Mouse (Mus musculus): Measurements from ENCODE around the gene Hoxd11. TPM values are rescaled to one million over a fixed set of nuclear protein-coding genes. Genes with fewer than 3 reads are reported as not detected.
A peak's percentile ranks its signal among the peaks of the same experiment; 100 is the strongest.

The Hoxd11 gene
- total RNA-seq (2021) = not detected in 2 replicates
- long read RNA-seq, experiment 1 = 0 reads
- long read RNA-seq, experiment 2 = 0 reads

DNA sequence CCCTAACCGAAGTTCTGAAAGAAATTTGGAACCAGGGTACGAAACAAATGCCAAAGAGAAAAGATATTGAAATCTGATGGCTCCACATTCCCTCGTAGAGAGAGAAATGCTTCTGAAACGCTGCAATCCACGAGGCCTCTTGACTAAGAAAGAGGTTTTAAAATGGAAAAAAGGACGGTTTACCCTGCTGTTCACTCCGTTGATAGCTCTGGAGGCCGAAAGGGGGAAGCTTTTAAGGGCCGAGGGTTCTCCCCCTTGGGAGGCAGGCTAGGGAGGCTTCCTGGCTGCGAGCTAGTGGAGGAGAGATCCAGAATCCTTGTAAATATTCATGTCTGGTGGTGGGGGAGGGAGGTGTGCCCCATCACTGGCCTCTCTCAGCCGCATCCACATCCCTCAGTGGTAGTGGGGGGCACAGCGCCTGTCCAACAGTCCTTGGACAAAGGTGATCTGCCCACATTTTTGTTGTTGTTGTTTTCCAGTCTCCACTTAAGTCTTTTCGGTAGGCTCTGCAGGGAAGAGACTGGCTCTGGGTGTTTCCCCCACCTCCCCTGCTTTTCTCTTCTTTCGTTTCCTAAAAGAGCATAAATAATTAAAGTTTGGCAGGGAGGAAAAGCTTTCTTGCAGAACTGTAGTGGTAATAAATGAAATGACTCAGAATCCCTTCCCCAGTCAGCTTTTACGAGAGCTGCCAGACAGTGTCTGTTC lies at the start of gene Hoxd11:
Hoxd11 (plus strand) TSS at position 667 of the 705 bp plus-strand sequence.
- DNase-seq = no peak

GRCm38 (mm10) chr2:74635412-74635811 lies 43.9 kb upstream of the Hoxd11 start:
- DNase-seq = no peak

- DNase-seq = no peak
These were observed 36.9 kb upstream of the Hoxd11 start for GRCm38 (mm10) chr2:74642431-74642830.

GRCm38 (mm10) chr2:74645631-74646030 lies 33.7 kb upstream of the Hoxd11 start:
- no peak for DNase-seq

DNA sequence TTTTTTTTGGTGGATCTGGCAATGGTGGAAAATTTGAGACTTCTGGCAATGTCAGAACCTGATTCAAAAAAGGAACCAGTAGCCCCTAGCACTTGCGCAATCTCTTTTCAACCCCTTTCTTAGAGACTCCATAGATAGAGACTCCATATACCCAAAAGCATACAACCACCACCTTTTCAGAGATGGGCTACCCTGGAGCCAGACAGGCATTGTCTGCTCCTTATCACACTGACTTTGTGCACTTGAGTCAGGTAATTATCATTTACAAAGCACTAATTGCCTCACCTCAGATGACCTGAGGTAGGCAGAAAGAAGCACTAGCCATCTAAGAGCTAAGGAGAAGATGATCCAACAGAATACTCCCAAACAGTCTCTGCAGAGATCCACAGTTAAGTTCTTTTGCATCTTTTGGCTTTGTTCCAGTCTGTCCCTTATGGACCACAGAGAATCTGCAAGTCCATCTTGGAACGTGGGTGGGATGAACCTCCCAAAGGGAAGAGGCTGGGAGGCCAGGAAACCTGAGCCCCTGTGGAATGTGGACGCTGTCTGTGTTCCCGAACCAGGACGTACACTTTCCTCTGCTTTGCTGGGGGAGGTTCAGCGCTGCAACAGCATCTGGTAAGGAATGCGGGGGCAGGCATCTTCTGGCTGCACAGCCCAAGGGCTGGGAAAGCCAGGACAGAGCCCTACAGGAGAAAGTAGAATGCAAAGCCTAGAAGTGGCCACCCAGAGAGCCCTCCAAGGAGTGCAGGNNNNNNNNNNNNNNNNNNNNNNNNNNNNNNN lies 32.1 kb upstream of the Hoxd11 start:
- no peak for DNase-seq

GRCm38 (mm10) chr2:74652996-74653340 lies 26.4 kb upstream of the Hoxd11 start:
- no peak for DNase-seq

GRCm38 (mm10) chr2:74653781-74654535 lies 25.4 kb upstream of the Hoxd11 start:
- no peak for DNase-seq

DNA sequence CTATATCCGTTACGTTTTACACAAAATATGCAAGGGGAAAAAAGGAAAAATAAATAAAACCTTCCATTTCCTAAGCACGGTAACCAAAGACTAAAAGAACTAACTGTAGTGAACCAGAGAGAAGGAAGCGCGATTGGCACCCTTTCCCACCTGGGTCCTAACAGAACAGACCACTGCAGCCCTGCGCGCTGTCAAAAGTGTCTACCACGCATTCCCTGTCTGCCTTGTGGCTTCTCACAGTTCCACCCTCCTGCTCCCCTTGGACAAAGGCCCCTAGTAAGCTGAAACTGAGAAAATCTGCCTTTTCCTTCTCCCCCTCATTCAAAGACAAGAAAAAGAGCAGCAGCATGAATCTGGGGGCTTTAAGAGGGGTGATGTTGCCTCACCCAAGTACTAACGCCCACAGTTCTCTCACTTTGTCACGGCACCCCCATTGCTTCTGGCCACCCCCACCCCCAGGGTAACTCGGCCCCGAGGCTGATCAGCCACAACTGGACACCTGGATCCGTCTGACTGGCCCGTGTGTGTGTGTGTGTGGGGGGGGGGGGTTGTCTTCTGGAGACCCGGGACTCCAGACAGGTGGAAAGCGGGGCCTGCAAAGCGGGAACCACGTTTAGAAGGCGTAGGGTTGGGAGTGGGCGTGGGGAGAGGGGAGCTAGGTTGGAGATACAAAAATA lies 24.5 kb upstream of the Hoxd11 start:
- DNase-seq = no peak

GRCm38 (mm10) chr2:74655420-74655781 lies 24.0 kb upstream of the Hoxd11 start:
- DNase-seq = peak; percentile 67

- DNase-seq = peak; percentile 25
These were observed 23.3 kb upstream of the Hoxd11 start for GRCm38 (mm10) chr2:74655821-74656631.

DNA sequence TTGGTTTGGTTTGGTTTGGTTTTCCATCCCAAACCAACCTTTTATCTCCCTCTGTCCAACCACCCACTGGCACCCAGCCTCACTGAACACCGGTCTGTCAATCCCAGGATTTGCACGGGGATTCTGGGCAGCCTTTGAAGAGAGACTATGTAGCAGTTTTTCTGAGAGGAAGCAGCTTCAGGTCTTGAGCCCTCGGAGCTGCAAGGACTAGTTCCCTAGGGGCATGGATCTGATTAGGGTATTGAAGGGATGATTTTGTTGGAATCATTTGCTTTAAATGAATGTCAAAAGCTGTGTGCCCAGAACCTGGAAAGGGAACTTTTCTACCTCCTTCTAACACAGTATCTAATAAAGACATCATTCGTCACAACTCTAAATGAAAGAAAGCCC lies 22.7 kb upstream of the Hoxd11 start:
- no peak for DNase-seq

DNA sequence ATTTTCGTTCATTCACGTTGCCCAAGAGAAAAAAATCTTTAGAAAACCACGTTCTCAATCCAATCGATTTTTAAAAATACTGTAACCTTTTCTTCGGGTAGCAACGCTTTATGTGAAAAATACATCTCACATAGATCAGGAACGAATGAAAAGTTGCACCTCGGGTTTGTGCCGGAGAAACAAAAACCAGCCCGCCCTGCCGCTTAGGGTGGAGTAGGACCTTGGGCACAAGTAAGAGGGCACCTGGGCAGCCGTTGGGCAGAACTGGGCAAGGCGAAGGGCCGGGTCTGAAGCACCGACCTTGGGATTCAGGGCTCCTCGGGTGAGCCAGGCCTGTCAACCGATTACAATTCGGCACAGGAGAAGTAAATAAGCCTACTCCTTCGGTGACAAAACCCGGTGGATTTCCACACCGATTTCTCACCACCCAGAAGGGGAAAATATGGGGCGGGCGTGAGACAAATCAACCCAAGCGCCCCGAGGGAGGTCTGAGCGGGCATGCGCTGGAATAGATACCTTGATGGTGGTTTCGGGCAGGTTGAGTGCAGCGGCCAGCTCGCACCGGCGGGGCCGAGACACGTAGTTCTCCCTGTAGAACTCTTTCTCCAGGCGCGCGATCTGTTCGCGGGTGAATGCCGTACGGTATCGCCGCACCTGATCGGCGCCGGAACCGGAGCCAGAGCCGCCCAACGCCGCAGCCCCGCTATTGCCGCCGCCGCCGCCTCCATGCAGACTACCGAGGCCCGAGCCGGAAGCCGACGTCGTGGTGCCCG lies 21.9 kb upstream of the Hoxd11 start:
- no peak for DNase-seq

DNA sequence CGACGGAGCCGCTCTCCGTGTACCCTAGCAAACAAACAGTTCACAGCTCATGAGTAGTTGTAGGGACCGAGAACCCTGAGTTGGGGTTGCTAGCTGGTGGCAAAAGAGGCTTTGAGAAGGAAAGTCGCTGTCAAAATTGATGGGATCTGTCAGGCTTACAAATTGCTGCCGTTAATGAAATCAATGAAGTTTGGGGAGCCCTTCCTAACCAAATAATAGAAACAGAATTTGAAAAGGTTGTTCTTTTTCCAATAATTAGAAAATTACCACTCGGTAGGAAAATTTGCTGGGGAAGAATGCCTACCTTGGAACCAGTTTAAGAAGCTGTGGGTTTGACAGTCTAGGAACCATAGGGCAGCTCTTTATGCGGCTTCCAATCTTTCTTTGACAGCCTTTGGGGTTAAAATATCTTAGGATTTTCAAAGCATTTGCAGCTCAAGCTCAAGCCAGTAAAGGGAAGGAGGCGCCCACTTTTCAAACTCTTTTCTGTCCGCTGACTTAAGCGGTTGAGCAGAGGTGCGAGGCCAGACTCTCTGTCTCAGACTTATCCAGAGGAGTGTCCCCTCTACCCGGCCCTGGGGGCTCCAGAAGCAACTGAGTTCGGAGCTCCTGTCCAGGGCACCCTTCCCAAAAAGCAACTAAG lies 21.2 kb upstream of the Hoxd11 start:
- no peak for DNase-seq

DNA sequence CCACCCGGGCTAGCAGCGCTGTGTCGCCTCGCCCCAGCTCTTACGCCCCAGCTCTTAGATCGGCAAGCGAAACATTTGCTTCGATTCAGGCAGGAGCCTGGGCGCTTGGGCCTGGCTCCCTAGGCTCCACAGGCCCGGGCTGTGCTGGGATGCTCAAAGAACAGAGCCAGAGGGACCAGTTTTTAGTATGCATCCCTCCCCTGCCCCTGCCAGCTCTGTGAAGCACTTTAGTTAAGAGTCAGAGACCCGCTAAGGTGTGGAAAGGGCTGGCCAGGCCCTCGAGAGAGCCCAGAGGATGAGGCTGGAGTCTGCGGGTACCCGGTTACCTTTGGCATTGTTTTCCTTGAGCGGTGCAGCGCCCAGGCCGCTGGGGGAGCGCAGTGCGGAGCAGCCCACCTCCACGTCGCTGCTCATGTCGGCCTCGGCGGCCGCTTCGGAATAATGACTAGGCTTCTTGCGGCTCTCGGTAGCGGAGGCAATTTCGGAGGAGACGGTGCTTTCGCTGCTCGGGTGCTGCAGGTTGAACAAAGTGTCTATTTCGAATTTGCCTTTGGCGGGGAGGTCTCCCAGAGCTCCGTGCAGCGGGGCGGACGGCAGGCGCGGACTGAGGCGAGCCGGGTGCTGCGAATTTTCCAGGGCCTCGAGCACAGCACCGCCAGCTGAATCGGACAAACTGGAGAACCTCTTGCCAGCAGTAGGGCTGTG lies 20.5 kb upstream of the Hoxd11 start:
- no peak for DNase-seq

- no peak for DNase-seq
These were observed 19.8 kb upstream of the Hoxd11 start, which contains the start of gene Evx2 for GRCm38 (mm10) chr2:74659507-74660005. TSS of gene Evx2 (minus strand) at chr2:74659557.

GRCm38 (mm10) chr2:74660421-74661375 lies 18.7 kb upstream of the Hoxd11 start:
- DNase-seq = no peak

DNA sequence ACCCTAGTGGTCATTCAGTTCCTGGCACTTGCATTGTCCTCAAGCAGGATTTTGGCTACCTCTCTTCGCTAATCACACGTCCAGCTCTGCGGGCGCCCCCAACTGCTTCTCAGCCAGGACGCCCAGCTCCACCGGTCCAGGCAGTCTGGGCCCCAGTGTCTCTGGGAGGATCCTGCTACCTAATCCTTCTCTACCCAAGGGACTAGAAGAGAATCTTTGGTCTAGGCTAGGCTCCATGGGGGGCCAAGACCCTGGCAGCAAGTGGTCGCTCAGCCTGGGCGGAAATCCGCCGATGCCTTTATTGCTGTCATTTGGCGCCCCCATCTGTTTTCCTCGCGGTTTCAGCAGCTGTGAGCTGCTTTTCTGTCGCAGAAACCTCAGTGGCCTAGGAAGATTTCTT lies 17.7 kb upstream of the Hoxd11 start:
- DNase-seq = no peak

- DNase-seq = peak; percentile 71
These were observed 15.9 kb upstream of the Hoxd11 start for GRCm38 (mm10) chr2:74663291-74663925.
